Mouse (Mus musculus) adrenal gland, postnatal 14 days (tissue): ENCODE results near the gene Cul4b. TPM values are rescaled to one million over a fixed set of nuclear protein-coding genes. Genes with fewer than 3 reads are reported as not detected.

ENCODE experiments used
- total RNA-seq: library from RNA; stranded (reverse); gene quantifications from 2 replicates; pipeline ENCODE4 v1.2.3, GENCODE M21; 2021

Cul4b gene
- total RNA-seq, 1 experiment from 2014 or later, result 33.2 TPM

Other genes starting within 250 kb of the Cul4b start
- 182 and 206 TPM in 2 replicates for gene Lamp2, start 119.7 kb downstream of the Cul4b start, total RNA-seq
- 82.5 and 93.2 TPM in 2 replicates for gene Mcts1, start 24.4 kb upstream of the Cul4b start, total RNA-seq
- 19.5 and 20.4 TPM in 2 replicates for gene C1galt1c1, start 58.9 kb upstream of the Cul4b start, total RNA-seq
- gene 6030498E09Rik, start 196.5 kb upstream of the Cul4b start, total RNA-seq, result not detected in 2 replicates